Mouse (Mus musculus): Measurements from ENCODE around the gene Ppih. TPM values are rescaled to one million over a fixed set of nuclear protein-coding genes. Genes with fewer than 3 reads are reported as not detected.

The Ppih gene
- 21.6 TPM for polyA plus RNA-seq (2017; shearing (Covaris generic))

DNA sequence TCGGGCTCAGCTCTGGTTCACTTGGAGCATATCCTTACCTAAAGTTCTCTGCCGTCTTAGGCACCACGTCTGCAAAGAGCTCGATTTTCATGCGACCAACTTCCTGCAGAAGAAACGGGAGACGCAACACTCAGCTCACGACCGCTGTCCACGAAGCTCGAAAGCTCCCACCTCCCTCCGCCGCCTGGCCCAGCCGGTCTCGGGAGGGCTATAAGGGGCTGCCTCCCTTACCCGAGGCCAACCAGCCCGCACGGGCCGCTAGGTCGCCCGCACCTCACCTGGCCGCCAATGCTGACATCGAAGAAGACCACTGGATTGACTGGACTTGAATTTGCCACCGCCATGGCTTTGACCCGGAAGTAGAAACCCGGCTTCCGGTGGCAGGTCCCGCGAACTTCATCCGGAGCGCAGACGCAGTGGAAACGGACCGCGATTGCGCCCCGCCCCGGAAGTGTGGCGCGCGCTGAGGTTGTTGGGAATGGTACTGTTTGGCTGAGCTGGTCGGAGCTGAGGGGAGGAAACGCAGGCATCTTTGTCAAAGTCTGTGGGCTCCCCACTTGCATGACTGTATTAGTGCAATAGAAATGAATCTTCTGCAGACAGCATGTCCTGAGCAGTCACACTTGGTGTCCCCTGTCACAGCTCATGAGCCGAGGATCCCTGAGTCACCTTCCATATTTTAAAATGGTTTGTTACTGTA is at the start of gene Ppih:
Ppih (minus strand) TSS at position 416 of the 700 bp plus-strand sequence.

GRCm38 (mm10) chr4:119294415-119295133 is 25.8 kb downstream of the Ppih start, which contains the start of gene Ybx1:
Gene Ybx1 (minus strand): TSS chr4:119294604.

DNA sequence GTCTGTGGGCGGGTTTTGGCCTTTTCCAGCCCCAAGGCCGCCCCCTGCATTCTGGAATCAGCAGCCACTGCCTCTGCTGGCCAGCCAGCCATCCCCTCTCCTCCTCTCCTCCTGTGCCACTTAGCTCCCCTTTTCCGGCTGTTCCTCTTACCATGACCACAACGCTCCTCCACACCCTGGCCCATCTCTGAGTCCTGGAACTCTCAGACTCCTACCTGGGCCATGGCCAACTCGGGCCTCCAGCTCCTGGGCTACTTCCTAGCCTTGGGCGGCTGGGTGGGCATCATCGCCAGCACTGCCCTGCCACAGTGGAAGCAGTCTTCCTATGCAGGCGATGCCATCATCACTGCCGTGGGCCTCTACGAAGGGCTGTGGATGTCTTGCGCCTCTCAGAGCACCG is 65.0 kb downstream of the Ppih start, which contains the start of gene Cldn19:
Cldn19 (plus strand) TSS at position 64 of the 400 bp plus-strand sequence.

Other genes with a start within 250 kb of the Ppih start
- gene Slc2a1, start 211.8 kb downstream of the Ppih start, polyA plus RNA-seq (2017; shearing (Covaris generic)): 94.9 TPM
- gene Zfp691, start 146.4 kb downstream of the Ppih start, polyA plus RNA-seq (2017; shearing (Covaris generic)): 1.9 TPM
- gene Ermap, start 130.5 kb downstream of the Ppih start, polyA plus RNA-seq (2017; shearing (Covaris generic)): 1.3 TPM
- 32.4 TPM for gene Svbp, start 125.2 kb downstream of the Ppih start, polyA plus RNA-seq (2017; shearing (Covaris generic))
- gene Tmem269, start 102.3 kb downstream of the Ppih start, polyA plus RNA-seq (2017; shearing (Covaris generic)): 0.63 TPM
- 11.3 TPM for gene AU022252, start 87.8 kb downstream of the Ppih start, polyA plus RNA-seq (2017; shearing (Covaris generic))
- gene P3h1, start 87.6 kb downstream of the Ppih start, polyA plus RNA-seq (2017; shearing (Covaris generic)): 1.5 TPM
- 0.44 TPM for gene Cldn19, start 65.1 kb downstream of the Ppih start, polyA plus RNA-seq (2017; shearing (Covaris generic))
- gene Ybx1, start 25.9 kb downstream of the Ppih start, polyA plus RNA-seq (2017; shearing (Covaris generic)): 445 TPM
- 0.71 TPM for gene Ccdc30, start 95.0 kb upstream of the Ppih start, polyA plus RNA-seq (2017; shearing (Covaris generic))
- 12.0 TPM for gene Ppcs, start 101.9 kb upstream of the Ppih start, polyA plus RNA-seq (2017; shearing (Covaris generic))
- gene Zmynd12, start 102.3 kb upstream of the Ppih start, polyA plus RNA-seq (2017; shearing (Covaris generic)): not detected
- 0.94 TPM for gene Rimkla, start 172.1 kb upstream of the Ppih start, polyA plus RNA-seq (2017; shearing (Covaris generic))
- gene Foxj3, start 216.5 kb upstream of the Ppih start, polyA plus RNA-seq (2017; shearing (Covaris generic)): 54.2 TPM
- gene Frg2f1, start 219.0 kb upstream of the Ppih start, polyA plus RNA-seq (2017; shearing (Covaris generic)): 3.9 TPM

Measured in effector memory CD4-positive, alpha-beta T cell, adult 7 months (primary cell).